Mouse (Mus musculus) c-Kit-positive CD71-positive TER-119-negative erythroid progenitor cells, embryonic 14.5 days (primary cell): Measurements from ENCODE around the gene Map4k2.

Experiments
- DNase-seq: peaks from one replicate; pipeline ENCODE4 v3.0.0-alpha.2; 2013; ENCODE audit warnings: low read depth

The Map4k2 gene

DNA sequence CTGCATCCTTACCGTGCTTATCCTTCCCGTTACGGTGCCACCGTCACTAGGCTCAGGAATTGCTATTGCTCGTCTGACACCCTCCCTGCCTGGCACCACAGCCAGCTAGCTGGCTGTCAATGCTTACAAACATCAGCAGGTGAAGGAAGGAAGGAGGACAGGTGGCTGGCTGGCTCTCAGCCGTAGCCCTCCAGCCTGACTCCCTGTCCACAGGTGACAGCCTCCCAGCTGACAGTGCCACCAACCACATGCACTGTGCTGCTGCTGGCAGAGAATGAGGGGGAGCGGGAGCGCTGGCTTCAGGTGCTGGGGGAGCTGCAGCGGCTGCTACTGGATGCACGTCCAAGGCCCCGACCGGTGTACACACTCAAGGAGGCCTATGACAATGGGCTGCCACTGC lies 22.8 kb upstream of the Map4k2 start:
- no peak for DNase-seq

DNA sequence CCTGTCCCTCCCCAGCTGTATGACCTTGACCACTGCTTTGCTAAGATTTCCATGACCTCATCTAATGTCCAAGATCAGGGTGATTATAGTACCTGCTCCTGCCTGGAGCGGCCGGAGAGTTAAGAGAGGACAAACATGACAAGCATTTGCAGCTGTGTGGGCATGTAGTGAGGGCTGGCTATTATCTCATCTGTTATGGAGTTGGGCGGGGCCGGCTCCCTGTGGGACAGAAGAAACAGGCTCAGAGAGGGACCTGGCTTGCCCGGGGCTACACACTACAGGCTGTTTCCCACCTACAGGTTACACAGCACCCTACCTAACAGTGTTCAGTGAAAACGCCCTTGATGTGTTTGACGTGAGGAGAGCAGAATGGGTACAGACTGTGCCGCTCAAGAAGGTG lies 19.6 kb upstream of the Map4k2 start:
- DNase-seq: no peak

DNA sequence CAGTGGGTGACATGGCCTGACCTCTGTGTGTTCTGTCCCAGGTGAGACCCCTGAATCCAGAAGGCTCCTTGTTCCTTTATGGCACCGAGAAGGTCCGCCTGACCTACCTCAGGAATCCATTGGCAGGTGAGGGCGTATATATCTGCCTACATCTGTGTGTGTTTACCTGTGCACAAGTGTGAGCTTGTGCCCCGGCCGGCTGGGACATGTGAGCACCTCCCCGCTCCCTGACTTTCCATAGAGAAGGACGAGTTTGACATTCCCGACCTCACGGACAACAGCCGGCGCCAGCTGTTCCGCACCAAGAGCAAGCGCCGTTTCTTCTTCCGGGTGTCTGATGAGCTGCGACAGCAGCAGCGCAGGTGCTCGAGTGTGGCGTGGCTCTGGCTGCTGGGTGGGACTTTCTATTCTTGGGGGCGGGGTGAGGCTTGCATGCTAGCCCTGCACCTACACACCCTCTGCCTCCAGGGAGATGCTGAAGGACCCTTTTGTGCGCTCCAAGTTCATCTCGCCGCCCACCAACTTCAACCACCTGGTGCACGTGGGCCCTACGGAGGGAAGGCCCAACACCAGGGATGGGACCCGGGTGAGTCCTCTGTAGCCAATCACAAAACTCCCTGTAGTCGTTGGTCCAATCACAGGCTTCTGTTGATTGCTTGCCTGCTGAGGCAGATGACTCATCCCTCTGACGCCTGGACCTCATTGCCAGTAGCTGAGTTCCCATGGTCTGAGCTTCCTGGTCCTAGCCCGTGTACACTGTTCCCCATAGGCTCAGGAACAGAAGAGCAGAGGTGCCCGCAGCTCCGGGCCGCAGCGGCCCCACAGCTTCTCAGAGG lies 18.9 kb upstream of the Map4k2 start:
- no peak for DNase-seq

DNA sequence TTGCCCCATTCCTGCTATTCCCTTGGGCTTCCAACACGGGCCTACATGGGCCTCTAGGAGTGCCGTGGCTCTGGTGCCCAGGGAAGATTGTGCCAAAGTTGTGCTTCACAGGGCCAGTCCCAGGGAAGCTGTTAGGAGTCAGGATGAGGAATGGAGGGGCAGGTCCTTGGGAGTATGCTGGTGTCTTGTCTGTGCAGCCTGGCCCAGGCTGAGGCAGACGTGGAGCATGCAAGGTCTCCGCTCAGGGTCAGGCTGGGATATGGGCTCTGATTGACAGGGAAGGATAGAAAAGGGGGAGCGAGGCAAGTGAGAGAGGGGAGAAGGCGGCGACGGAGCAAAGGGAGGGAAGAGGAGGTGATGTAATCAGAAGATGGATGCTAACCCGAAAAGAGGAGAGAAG lies 16.2 kb upstream of the Map4k2 start:
- DNase-seq: no peak

DNA sequence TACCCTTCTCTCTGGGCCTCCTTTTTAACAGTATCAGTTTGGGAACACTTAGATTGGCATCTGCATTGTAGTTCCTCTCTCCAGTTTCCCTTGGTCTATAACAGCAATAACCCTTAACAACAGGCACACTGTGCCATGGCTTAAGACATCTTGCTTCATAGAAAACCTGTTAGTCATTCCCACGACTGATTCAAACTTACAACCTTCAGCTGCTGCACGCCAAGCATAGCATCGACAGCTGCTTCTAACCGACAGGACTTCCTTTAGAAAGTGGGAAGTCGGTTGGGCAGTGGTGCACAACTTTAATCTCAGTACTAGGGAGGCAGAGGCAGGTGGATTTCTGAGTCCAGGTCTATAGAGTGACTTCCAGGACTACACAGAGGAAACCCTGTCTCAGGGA lies 9.8 kb upstream of the Map4k2 start:
- no peak for DNase-seq

DNA sequence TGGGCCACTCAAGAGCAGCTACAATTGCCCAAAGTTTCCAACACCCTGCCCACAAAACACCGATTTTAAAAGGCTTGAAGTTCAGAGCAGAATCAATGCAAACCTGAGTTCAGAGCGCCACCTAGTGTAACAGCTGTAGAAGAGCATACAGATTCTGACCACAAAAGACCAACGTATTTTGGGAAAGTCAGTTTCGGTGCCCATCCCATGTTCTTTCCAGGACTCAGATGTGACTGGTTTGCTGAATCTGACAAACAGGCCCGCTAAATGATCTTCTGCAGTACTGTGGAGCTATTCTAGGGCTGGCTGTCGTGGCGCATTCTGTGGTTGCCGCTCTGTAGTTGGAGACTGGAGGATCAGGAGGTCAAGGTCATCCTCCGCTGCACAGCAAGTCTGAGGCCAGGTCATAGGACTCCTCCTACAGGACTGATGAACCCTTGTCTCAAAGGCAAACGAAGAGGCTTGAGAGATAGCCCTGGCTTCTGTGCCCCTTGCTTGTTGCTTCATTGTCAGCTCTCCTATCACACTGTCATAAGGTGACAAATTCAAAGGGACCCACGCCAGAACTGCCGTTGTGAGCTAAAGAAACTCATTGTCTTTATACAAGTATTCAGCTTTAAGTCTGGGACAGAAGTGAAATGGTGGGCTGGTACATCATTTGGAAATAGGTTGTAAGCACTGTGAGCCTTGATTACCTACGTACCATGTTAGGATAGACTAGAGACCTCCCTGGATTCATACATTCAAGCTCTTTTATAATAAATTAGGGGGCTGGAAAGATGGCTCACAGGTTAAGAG lies 9.0 kb upstream of the Map4k2 start:
- DNase-seq: no peak

DNA sequence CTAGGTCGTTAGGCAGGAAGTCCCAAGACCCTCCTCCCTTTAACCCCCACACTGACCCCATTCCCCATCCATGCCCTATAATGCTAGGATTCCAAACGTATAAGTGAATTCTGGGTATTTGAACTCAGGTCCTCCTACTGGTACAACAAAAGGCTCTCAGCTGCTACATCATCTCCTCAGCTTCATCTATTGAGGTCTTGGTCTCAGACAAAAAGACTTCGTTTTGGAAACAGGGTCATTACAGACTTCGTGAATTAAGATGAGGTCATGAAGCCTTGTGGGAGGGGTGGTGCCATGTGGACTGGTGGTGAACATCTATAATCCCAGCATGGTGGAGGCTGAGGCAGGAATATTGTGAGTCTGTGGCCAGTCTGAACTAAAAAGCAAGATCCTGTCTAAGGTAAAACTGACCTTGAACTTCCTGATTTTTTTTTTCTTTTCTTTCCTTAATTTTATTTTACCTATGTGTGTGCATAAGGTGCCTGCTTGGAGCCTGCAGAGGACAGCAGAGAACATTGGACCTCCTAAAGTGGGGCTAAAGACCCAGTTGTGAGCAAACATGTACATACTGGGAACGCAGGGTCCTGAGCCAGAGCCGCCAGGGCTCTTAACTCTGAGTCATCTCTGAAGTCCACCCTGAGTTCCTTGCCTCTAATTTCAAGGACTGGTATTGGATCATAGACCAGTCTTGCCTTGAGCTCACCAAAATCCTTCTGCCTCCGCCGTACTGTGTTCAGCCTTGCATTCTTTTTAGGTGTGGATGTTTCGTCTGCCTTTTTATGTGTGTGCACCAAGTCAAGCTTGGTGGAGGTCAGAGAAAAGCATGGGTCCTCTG lies 7.0 kb upstream of the Map4k2 start:
- no peak for DNase-seq

DNA sequence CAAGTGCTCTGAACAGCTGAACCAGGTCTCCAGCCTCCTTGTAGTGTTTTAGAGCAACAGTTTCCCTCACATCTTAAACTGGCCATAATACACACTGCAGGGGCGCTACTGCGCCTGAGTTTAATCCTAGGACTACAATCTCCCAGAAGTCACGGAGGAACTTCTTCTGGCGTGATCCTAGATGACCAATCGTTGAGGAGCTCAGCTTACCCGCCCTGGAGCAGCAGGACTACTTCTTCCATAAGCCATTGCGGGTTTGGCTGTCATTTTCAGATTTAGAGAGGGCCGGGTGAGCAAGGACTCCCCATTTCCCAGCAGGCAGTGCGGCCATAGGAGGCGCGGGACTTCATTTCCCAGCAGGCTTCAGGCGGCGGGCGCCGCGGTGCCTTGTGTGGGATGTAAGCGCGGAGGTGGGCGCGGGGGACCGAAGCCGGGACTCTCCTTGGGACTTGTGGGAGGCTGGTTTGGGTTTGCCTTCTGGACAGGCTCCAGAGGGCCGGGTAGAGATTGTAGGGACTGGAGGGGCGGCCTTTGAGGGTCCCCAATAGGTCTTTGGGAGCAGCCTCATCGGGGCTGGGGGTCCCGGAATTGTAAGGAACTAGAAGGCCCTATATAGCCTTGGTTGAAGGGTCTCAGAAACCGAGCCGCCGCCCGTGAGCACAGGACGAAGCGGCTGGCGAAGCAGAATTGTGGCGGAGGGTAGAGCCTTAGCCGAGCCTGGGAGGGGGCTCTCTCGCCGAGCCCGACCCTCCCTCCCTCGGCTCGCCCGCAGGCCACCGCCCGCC lies 6.1 kb upstream of the Map4k2 start, which contains the start of gene Men1:
Gene Men1 (plus strand): TSS at position 307 of the 785 bp plus-strand sequence.
- DNase-seq: peak; percentile 92

DNA sequence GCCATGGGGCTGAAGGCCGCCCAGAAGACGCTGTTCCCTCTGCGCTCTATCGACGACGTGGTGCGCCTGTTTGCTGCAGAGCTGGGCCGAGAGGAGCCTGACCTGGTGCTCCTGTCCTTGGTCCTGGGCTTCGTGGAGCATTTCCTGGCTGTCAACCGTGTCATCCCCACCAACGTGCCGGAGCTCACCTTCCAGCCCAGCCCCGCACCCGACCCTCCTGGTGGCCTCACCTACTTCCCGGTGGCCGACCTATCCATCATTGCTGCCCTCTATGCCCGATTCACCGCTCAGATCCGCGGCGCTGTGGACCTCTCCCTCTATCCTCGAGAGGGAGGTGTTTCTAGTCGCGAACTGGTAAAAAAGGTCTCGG lies 5.5 kb upstream of the Map4k2 start:
- no peak for DNase-seq

DNA sequence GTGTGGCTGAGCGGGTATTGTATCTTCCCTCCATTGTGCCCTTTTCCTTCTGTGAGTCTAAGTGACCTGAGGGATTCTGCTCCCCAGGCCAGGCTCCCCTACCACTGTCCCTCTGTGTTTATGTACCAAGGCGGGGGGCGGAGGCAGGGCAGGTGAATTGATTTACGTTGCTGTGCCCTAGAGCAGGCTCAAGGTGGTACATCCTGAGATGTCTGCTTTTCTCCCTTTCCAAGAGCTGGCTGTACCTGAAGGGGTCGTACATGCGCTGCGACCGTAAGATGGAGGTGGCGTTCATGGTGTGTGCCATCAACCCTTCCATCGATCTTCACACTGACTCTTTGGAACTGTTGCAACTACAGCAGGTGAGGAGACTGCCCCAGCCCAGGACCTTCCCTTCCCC lies 4.0 kb upstream of the Map4k2 start:
- DNase-seq: no peak

DNA sequence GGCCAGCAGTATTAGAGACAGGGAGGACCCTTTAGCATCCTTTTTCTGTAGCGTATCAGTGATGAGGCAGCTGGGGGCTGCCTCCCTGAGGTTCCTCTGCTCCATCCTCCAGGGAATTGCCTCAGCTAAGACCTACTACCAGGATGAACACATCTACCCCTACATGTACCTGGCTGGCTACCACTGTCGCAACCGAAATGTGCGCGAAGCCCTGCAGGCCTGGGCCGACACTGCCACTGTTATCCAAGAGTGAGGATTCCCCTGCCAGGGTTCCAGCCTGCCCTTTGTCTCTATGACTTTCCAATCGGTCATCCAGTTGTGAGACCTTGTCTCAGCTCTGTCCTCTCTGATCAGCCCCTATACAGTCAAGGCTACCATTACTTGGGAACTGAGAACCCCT lies 2.8 kb upstream of the Map4k2 start:
- DNase-seq: no peak

DNA sequence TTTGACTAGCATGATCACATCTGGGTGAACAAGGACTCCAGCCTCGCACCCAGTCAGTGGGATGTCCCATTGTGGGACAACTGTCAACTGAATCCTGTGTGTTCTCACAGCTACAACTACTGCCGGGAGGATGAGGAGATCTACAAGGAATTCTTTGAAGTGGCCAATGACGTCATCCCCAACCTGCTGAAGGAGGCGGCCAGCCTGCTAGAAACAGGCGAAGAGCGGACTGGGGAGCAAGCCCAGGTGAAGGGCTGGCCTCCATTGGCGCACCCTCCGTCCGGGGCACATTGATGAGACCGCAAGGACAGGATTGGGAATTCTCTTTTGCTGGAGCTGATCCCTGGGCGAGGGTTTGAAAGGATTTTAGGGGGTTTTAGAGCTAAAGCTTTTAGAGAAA lies 2.2 kb upstream of the Map4k2 start:
- DNase-seq: no peak

DNA sequence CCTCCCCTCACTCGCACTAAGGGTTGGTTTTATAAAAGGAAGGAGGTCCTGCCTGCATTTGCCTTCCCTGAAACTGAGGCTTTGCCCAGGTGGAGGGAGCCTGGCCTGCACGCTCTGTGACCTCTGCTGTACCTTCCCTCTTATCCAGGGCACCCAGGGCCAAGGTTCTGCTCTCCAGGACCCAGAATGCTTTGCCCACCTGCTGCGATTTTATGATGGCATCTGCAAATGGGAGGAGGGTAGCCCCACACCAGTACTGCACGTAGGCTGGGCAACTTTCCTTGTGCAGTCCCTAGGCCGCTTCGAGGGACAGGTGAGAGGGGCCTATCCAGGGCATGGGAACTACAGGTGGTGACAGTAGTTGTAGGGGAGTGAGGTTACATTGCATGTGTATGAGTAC lies 1.7 kb upstream of the Map4k2 start:
- DNase-seq: no peak

DNA sequence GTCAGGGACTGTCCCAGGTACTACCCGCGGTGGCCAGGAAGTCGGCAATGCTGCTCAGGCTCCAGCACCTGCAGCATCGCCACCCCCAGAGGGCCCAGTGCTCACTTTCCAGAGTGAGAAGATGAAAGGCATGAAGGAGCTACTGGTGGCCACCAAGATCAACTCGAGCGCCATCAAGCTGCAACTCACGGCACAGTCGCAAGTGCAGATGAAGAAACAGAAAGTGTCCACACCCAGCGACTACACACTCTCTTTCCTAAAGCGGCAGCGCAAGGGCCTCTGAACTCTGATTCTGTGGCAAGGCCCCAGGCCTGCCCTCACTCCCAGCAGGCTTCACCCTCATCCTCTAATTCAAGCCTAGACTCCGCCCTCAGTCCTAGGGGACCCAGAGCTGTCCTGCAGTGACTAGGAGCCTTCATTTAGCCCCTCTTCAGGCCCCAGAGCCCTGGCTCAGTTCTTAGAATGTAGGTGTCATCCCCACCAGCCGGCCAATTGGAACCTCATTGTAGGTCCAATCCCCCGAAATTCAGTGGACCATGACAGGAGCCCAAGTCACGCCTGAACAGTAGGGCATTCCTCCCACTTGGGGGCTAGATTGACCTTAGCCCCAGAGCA lies 938 bp upstream of the Map4k2 start:
- DNase-seq: peak; percentile 53

DNA sequence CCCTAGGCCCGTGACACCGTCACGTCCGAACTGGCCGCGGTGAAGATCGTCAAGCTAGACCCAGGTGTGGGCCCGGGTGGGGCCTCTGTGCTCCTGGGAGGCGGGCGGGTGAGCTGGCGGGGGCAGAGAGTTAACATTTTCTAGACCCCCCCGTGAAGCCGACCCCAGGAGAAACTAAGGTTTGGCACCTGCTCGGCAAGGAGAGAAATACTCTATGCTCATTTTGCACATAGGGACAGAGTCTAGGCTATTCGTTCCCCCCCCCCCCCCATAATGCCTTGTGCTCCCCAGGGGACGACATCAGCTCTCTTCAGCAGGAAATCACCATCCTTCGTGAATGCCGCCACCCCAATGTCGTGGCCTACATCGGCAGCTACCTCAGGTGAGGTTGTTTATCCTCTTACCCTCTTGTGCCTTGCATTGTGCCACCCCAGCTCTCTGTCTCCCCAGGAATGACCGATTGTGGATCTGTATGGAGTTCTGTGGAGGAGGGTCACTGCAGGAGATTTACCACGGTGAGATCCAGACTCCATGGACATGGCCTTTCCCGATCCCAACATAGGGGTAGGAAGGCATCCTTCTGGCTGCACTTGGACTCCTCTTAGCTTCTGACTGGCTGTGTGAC lies 630 bp downstream of the Map4k2 start:
- DNase-seq: no peak

DNA sequence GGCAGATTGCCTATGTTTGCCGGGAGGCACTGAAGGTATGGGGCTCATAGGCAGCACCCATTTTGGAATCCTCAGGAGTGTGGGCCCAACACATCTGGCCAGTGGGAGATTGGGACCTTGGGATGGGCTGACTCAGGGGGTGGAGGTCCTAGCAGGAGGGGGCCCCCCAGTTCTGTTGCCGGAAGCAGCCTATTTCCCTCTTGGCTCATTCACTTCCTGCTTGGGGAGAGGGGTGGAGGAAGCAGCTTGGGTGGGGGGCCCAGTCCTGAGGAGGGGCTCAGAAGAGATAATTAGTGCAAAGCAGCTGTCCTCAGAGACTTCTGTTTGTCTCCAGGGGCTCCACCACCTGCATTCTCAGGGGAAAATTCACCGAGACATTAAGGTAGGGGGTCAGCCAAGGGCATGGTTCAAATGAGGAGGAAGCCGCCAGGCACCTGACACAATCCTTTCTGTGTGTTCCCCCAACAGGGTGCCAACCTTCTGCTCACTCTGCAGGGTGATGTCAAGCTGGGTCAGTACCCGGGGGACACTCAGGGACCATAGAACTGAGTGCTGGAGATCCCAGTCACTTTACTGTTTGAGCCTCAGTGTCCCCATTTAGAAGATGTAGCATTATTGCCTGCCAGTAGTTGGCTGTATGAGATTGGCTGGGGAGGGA lies 1.5 kb downstream of the Map4k2 start:
- no peak for DNase-seq

DNA sequence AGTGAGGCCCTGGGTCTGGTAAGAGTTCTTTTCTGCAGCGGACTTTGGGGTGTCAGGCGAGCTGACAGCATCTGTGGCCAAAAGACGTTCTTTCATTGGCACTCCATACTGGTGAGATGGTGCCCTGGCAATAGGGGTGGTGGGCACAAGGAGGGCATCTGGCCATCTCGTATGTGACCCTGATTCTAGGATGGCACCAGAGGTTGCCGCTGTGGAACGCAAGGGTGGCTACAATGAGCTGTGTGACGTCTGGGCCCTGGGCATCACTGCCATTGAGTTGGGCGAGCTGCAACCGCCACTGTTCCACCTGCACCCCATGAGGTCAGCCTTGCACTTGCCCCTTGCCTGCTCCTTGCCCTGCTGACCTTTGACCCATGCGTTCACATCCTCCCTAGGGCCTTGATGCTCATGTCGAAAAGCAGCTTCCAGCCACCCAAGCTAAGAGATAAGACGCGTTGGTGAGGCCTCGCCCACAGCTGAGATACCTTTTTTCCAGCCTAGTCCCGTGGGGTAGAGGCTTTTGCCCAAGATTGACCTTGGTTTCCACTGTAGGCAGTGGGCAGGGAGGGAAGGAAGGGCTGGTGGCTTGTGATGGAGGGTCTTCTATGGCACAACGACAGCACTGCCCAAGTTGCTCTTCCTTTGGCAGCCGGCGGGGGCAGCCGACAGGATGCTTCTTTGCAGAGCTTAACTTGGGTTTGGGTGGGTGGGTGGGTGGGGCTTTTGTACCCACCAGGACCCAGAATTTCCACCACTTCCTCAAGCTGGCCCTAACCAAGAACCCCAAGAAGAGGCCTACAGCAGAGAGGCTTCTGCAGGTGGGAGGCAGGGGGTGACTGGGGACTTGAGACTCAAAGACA lies 2.4 kb downstream of the Map4k2 start:
- no peak for DNase-seq

DNA sequence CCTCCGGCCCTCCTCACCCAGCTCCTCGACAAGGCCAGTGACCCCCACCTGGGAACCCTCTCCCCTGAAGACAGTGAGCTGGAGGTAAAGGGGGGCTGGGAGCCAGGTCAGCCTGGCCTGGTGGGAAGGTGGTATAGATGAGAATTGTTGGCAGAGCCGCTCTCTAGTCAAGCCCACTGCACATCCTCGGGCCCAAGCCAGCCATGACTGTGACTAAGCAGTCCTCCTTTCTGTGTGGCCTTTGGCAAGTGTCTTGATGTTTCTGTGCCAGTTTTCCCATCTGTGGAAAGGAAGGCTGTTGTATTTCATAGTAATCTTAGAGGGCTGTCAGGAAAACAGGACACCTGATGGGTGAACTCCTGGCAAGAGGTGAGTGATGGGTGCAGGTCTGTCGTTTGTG lies 3.1 kb downstream of the Map4k2 start:
- no peak for DNase-seq

DNA sequence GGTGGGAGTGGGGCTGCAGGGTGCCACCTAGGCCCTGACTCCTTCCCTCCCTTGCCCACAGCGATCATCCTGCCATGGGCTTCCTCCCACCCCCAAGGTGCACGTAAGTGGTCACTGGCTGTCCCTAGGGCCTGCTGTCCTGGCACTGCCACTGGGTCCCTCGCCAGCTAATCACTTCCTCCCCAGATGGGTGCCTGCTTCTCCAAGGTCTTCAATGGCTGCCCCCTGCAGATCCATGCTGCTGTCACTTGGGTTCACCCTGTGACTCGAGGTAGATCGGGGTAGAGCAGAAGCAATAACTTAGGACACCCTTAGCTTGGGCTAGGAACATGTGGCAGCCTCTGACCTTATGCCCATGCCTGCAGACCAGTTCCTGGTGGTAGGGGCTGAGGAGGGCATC lies 5.1 kb downstream of the Map4k2 start:
- no peak for DNase-seq
